Mouse (Mus musculus): ENCODE results near the gene Nol10. TPM values are rescaled to one million over a fixed set of nuclear protein-coding genes. Genes with fewer than 3 reads are reported as not detected.

Nol10 gene
- total and polyA plus RNA-seq, 2 experiments from 2014 or later, result 13.2 to 13.9 TPM

GRCm38 (mm10) chr12:17317970-17318369 lies 30.3 kb upstream of the Nol10 start:
- no peak for TF ChIP-seq CTCF (IDR thresholded peaks at IDR 0.05; ENCODE audit: low read depth)
- no peak for ATAC-seq
- Histone ChIP-seq H3K9ac (no peak overlapping the region), H3K4me3 (ENCODE audit: low read depth, low read length) (no peak overlapping the region), H3K4me2 (ENCODE audit: low read depth) (no peak overlapping the region), H3K27me3 (ENCODE audit: insufficient read depth, low read length) (no peaks in the 10 kb centered on the region), H3K36me3 (ENCODE audit: insufficient read depth) (no peaks in the 10 kb centered on the region), H3K27ac (ENCODE audit: low read depth, low read length) (no peak overlapping the region), H3K4me1 (ENCODE audit: insufficient read depth) (no peaks in the 10 kb centered on the region), H3K9me3 (ENCODE audit: low read length) (no peaks in the 10 kb centered on the region)
- DNase-seq, result no peak
- 78% methylated on average over 4 of the region's 4 CpGs for WGBS

- Histone ChIP-seq H3K9me3 (ENCODE audit: low read length) (no peaks in the 10 kb centered on the region), H3K36me3 (ENCODE audit: insufficient read depth) (no peaks in the 10 kb centered on the region), H3K9ac (no peak overlapping the region), H3K4me2 (ENCODE audit: low read depth) (no peak overlapping the region), H3K27me3 (ENCODE audit: insufficient read depth, low read length) (0 out of 2 replicates have a peak, but pooled peaks cover 1% of the 10 kb centered on the region), H3K4me3 (ENCODE audit: low read depth, low read length) (no peak overlapping the region), H3K4me1 (ENCODE audit: insufficient read depth) (no peaks in the 10 kb centered on the region), H3K27ac (ENCODE audit: low read depth, low read length) (no peak overlapping the region)
- no peak for TF ChIP-seq CTCF (IDR thresholded peaks at IDR 0.05; ENCODE audit: low read depth)
- 72% methylated on average over 3 of the region's 3 CpGs for WGBS
- no peak for ATAC-seq
- DNase-seq, result no peak
These were observed 29.8 kb upstream of the Nol10 start for GRCm38 (mm10) chr12:17318453-17318852.

GRCm38 (mm10) chr12:17324549-17325470 lies 23.4 kb upstream of the Nol10 start:
- DNase-seq, result no peak
- 4% methylated on average over 51 of the region's 51 CpGs for WGBS
- no peaks in the 10 kb centered on the region for H3K36me3 ChIP-seq (ENCODE audit: insufficient read depth)
- H3K27me3 ChIP-seq (ENCODE audit: insufficient read depth, low read length), result peaks cover 17% of the 10 kb centered on the region
- peak overlapping the region; percentile 49 for H3K9ac ChIP-seq
- H3K4me3 ChIP-seq (ENCODE audit: low read depth, low read length), result peak overlapping the region; percentile 40
- no peaks in the 10 kb centered on the region for H3K9me3 ChIP-seq (ENCODE audit: low read length)
- H3K4me2 ChIP-seq (ENCODE audit: low read depth), result peak overlapping the region; percentile 84
- H3K4me1 ChIP-seq (ENCODE audit: insufficient read depth), result no peaks in the 10 kb centered on the region
- TF ChIP-seq CTCF (IDR thresholded peaks at IDR 0.05; ENCODE audit: low read depth), result no peak
- H3K27ac ChIP-seq (ENCODE audit: low read depth, low read length), result no peak overlapping the region
- peak; percentile 70 for ATAC-seq

- Histone ChIP-seq H3K36me3 (ENCODE audit: insufficient read depth) (no peaks in the 10 kb centered on the region), H3K9ac (no peak within 1 kb of the TSS), H3K9me3 (ENCODE audit: low read length) (no peaks in the 10 kb centered on the region), H3K4me2 (ENCODE audit: low read depth) (no peak within 1 kb of the TSS), H3K4me1 (ENCODE audit: insufficient read depth) (no peaks in the 10 kb centered on the region), H3K4me3 (ENCODE audit: low read depth, low read length) (no peak within 1 kb of the TSS), H3K27me3 (ENCODE audit: insufficient read depth, low read length) (peaks cover 8% of the 10 kb centered on the region; the same call in 1 of the 2 replicates), H3K27ac (ENCODE audit: low read depth, low read length) (no peak within 1 kb of the TSS)
- DNase-seq (no peak), ATAC-seq (no peak)
- WGBS, result 78% methylated on average over 3 of the region's 3 CpGs
- TF ChIP-seq CTCF (IDR thresholded peaks at IDR 0.05; ENCODE audit: low read depth), result no peak
These were observed 19.0 kb upstream of the Nol10 start, which contains the start of gene Atp6v1c2 for GRCm38 (mm10) chr12:17329259-17329658. TSS of gene Atp6v1c2 (minus strand) at chr12:17329359.

- no peak overlapping the region for H3K27ac ChIP-seq (ENCODE audit: low read depth, low read length)
- TF ChIP-seq CTCF (IDR thresholded peaks at IDR 0.05; ENCODE audit: low read depth), result no peak
- no peaks in the 10 kb centered on the region for H3K9me3 ChIP-seq (ENCODE audit: low read length)
- H3K27me3 ChIP-seq (ENCODE audit: insufficient read depth, low read length), result no peaks in the 10 kb centered on the region
- no peak for DNase-seq
- no peak overlapping the region for H3K9ac ChIP-seq
- H3K4me3 ChIP-seq (ENCODE audit: low read depth, low read length), result no peak overlapping the region
- WGBS, result 30% methylated on average over 1 of the region's 1 CpGs
- H3K4me2 ChIP-seq (ENCODE audit: low read depth), result no peak overlapping the region
- no peaks in the 10 kb centered on the region for H3K4me1 ChIP-seq (ENCODE audit: insufficient read depth)
- ATAC-seq, result no peak
- H3K36me3 ChIP-seq (ENCODE audit: insufficient read depth), result no peaks in the 10 kb centered on the region
These were observed 14.8 kb upstream of the Nol10 start for GRCm38 (mm10) chr12:17333459-17333858.

GRCm38 (mm10) chr12:17338338-17338737 lies 9.9 kb upstream of the Nol10 start:
- Histone ChIP-seq H3K4me2 (ENCODE audit: low read depth) (no peak overlapping the region), H3K27me3 (ENCODE audit: insufficient read depth, low read length) (no peaks in the 10 kb centered on the region), H3K9ac (no peak overlapping the region), H3K4me1 (ENCODE audit: insufficient read depth) (no peaks in the 10 kb centered on the region), H3K4me3 (ENCODE audit: low read depth, low read length) (no peak overlapping the region), H3K36me3 (ENCODE audit: insufficient read depth) (no peaks in the 10 kb centered on the region), H3K27ac (ENCODE audit: low read depth, low read length) (no peak overlapping the region), H3K9me3 (ENCODE audit: low read length) (no peaks in the 10 kb centered on the region)
- no peak for TF ChIP-seq CTCF (IDR thresholded peaks at IDR 0.05; ENCODE audit: low read depth)
- no peak for ATAC-seq
- WGBS, result 76% methylated on average over 2 of the region's 2 CpGs
- no peak for DNase-seq

Data from forebrain, postnatal 0 days (tissue).